Comparison of ENCODE assay signal across 8 mouse cellular contexts in genomic region chr17:46159236-46159635, GRCm38 (mm10). TPM values are rescaled to one million over a fixed set of nuclear protein-coding genes. Genes with fewer than 3 reads are reported as not detected.
A peak's percentile ranks its signal among the peaks of the same experiment; 100 is the strongest.
DNase-seq lines count a peak whose midpoint lies in the region; ATAC-seq lines count a peak whose summit lies in the region.

No protein-coding gene starts in this region.

- H3K9me3 ChIP-seq in neural tube, embryonic 13.5 days, result no peaks in the 10 kb centered on the region
- H3K9me3 ChIP-seq in neural tube, embryonic 15.5 days (replicated peaks), result no peaks in the 10 kb centered on the region
- no peaks in the 10 kb centered on the region for H3K9me3 ChIP-seq in limb, embryonic 10.5 days (replicated peaks)
- no peaks in the 10 kb centered on the region for H3K9me3 ChIP-seq in stomach, embryonic 16.5 days (replicated peaks; ENCODE audit: control insufficient read depth, low read length)

- peaks cover 26% of the 10 kb centered on the region for H3K4me1 ChIP-seq in neural tube, embryonic 13.5 days (replicated peaks)
- H3K4me1 ChIP-seq in neural tube, embryonic 15.5 days, result peaks cover 31% of the 10 kb centered on the region
- peaks cover 19% of the 10 kb centered on the region for H3K4me1 ChIP-seq in limb, embryonic 10.5 days
- H3K4me1 ChIP-seq in stomach, embryonic 16.5 days (ENCODE audit: control insufficient read depth, insufficient read depth, low read length), result peaks cover 12% of the 10 kb centered on the region

- intact Hi-C loops in heart, postnatal 36 days (cut with DNase I), result no loop called here

- no peak overlapping the region for H3K27ac ChIP-seq in neural tube, embryonic 13.5 days (replicated peaks)
- H3K27ac ChIP-seq in neural tube, embryonic 15.5 days (replicated peaks), result no peak overlapping the region
- H3K27ac ChIP-seq in limb, embryonic 10.5 days, result no peak overlapping the region; the same call in 1 of the 2 replicates
- H3K27ac ChIP-seq in stomach, embryonic 16.5 days (ENCODE audit: low read length), result peak overlapping the region; percentile 96

- no peaks in the 10 kb centered on the region for H3K27me3 ChIP-seq in neural tube, embryonic 13.5 days
- no peaks in the 10 kb centered on the region for H3K27me3 ChIP-seq in neural tube, embryonic 15.5 days (replicated peaks)
- H3K27me3 ChIP-seq in limb, embryonic 10.5 days (ENCODE audit: low read depth, poor library complexity, severe bottlenecking), result no peaks in the 10 kb centered on the region
- H3K27me3 ChIP-seq in stomach, embryonic 16.5 days (ENCODE audit: control insufficient read depth, insufficient read depth, low read length), result no peaks in the 10 kb centered on the region

- H3K4me2 ChIP-seq in neural tube, embryonic 13.5 days, result peak overlapping the region; percentile 66
- H3K4me2 ChIP-seq in neural tube, embryonic 15.5 days, result no peak overlapping the region
- H3K4me2 ChIP-seq in stomach, embryonic 16.5 days (ENCODE audit: low read depth, low read length), result peak overlapping the region; percentile 91

- H3K36me3 ChIP-seq in neural tube, embryonic 13.5 days, result peaks cover 7% of the 10 kb centered on the region; the same call in 1 of the 2 replicates
- peaks cover 2% of the 10 kb centered on the region for H3K36me3 ChIP-seq in neural tube, embryonic 15.5 days
- H3K36me3 ChIP-seq in limb, embryonic 10.5 days, result peaks cover 19% of the 10 kb centered on the region
- H3K36me3 ChIP-seq in stomach, embryonic 16.5 days (ENCODE audit: control insufficient read depth, insufficient read depth, low read length), result no peaks in the 10 kb centered on the region

- no peak overlapping the region for H3K9ac ChIP-seq in neural tube, embryonic 13.5 days
- H3K9ac ChIP-seq in neural tube, embryonic 15.5 days (replicated peaks), result no peak overlapping the region
- peak overlapping the region; percentile 77; the same call in 1 of the 2 replicates for H3K9ac ChIP-seq in stomach, embryonic 16.5 days (ENCODE audit: low read length)

- peak; percentile 91 for DNase-seq in heart, adult 11 months
- no peak for DNase-seq in heart, postnatal 36 days
- no peak for DNase-seq in limb, embryonic 10.5 days (ENCODE audit: low spot score)
- no peak for DNase-seq in right cerebral cortex, adult 2 months (ENCODE audit: low spot score in 2 of 2)
- no peak for DNase-seq in ovary, postnatal 36 days (ENCODE audit: low spot score)

- WGBS in neural tube, embryonic 13.5 days, result 74% methylated on average over 2 of the region's 2 CpGs
- WGBS in neural tube, embryonic 15.5 days, result 69% methylated on average over 2 of the region's 2 CpGs
- WGBS in limb, embryonic 10.5 days, result 65% methylated on average over 2 of the region's 2 CpGs
- WGBS in stomach, embryonic 16.5 days, result 52% methylated on average over 2 of the region's 2 CpGs

- no peak overlapping the region for H3K4me3 ChIP-seq in neural tube, embryonic 13.5 days
- H3K4me3 ChIP-seq in neural tube, embryonic 15.5 days (replicated peaks), result no peak overlapping the region
- H3K4me3 ChIP-seq in limb, embryonic 10.5 days, result peak overlapping the region; percentile 90
- peak overlapping the region; percentile 89 for H3K4me3 ChIP-seq in stomach, embryonic 16.5 days (replicated peaks; ENCODE audit: low read length)

- no peak for ATAC-seq in neural tube, embryonic 13.5 days (ENCODE audit: low read depth)
- ATAC-seq in neural tube, embryonic 15.5 days (ENCODE audit: low FRiP score), result no peak
- ATAC-seq in stomach, embryonic 16.5 days (ENCODE audit: insufficient read depth, low FRiP score), result no peak

RNA-seq across cellular contexts. Expression of gene Gtpbp2, which starts 1.6 kb away (rescaled TPM):
- total RNA-seq in heart, postnatal 36 days (2021), result 10 to 100 TPM; 65.1 to 72.2 TPM
- 35.9 and 38.2 TPM in 2 replicates for polyA plus RNA-seq in neural tube, embryonic 13.5 days (2015; fragmentation: Nextera tagmentation; extraction: Ambion mirVana)
- 41.3 and 43.5 TPM in 2 replicates for polyA plus RNA-seq in neural tube, embryonic 15.5 days (2015; fragmentation: Nextera tagmentation; extraction: Ambion mirVana)
- 31.8 and 40.6 TPM in 2 replicates for polyA plus RNA-seq in limb, embryonic 10.5 days (2016; fragmentation: Nextera tagmentation; extraction: Ambion mirVana)
- polyA plus RNA-seq in stomach, embryonic 16.5 days (2015; fragmentation: Nextera tagmentation; extraction: Ambion mirVana), result 37.9 and 39.2 TPM in 2 replicates

RNA-seq across cellular contexts. Expression of gene Mad2l1bp, which starts 5.9 kb away (rescaled TPM):
- total RNA-seq in heart, postnatal 36 days (2021), result 10 to 100 TPM; 21.0 to 21.8 TPM
- polyA plus RNA-seq in neural tube, embryonic 13.5 days (2015; fragmentation: Nextera tagmentation; extraction: Ambion mirVana), result 24.1 and 30.8 TPM in 2 replicates
- 21.7 and 24.6 TPM in 2 replicates for polyA plus RNA-seq in neural tube, embryonic 15.5 days (2015; fragmentation: Nextera tagmentation; extraction: Ambion mirVana)
- polyA plus RNA-seq in limb, embryonic 10.5 days (2016; fragmentation: Nextera tagmentation; extraction: Ambion mirVana), result 37.7 and 39.2 TPM in 2 replicates
- 33.9 and 36.6 TPM in 2 replicates for polyA plus RNA-seq in stomach, embryonic 16.5 days (2015; fragmentation: Nextera tagmentation; extraction: Ambion mirVana)

RNA-seq across cellular contexts. Expression of gene Rsph9, which starts 15.2 kb away (rescaled TPM):
- 1 to 10 TPM in 1 of 2 experiments, under 1 TPM in 1; 0.94 to 1.4 TPM for total RNA-seq in heart, postnatal 36 days (2021)
- polyA plus RNA-seq in neural tube, embryonic 13.5 days (2015; fragmentation: Nextera tagmentation; extraction: Ambion mirVana), result 17.3 and 19.9 TPM in 2 replicates
- 37.9 and 39.3 TPM in 2 replicates for polyA plus RNA-seq in neural tube, embryonic 15.5 days (2015; fragmentation: Nextera tagmentation; extraction: Ambion mirVana)
- 7.7 and 10.0 TPM in 2 replicates for polyA plus RNA-seq in limb, embryonic 10.5 days (2016; fragmentation: Nextera tagmentation; extraction: Ambion mirVana)
- 10.0 and 10.1 TPM in 2 replicates for polyA plus RNA-seq in stomach, embryonic 16.5 days (2015; fragmentation: Nextera tagmentation; extraction: Ambion mirVana)

RNA-seq across cellular contexts. Expression of gene Polh, which starts 43.2 kb away (rescaled TPM):
- 10 to 100 TPM in 1 of 2 experiments, 1 to 10 TPM in 1; 8.5 to 10.3 TPM for total RNA-seq in heart, postnatal 36 days (2021)
- 8.0 and 8.4 TPM in 2 replicates for polyA plus RNA-seq in neural tube, embryonic 13.5 days (2015; fragmentation: Nextera tagmentation; extraction: Ambion mirVana)
- 7.9 and 8.8 TPM in 2 replicates for polyA plus RNA-seq in neural tube, embryonic 15.5 days (2015; fragmentation: Nextera tagmentation; extraction: Ambion mirVana)
- 11.4 and 11.5 TPM in 2 replicates for polyA plus RNA-seq in limb, embryonic 10.5 days (2016; fragmentation: Nextera tagmentation; extraction: Ambion mirVana)
- 14.9 and 15.1 TPM in 2 replicates for polyA plus RNA-seq in stomach, embryonic 16.5 days (2015; fragmentation: Nextera tagmentation; extraction: Ambion mirVana)

RNA-seq across cellular contexts. Expression of gene Xpo5, which starts 43.3 kb away (rescaled TPM):
- 10 to 100 TPM; 20.8 to 21.7 TPM for total RNA-seq in heart, postnatal 36 days (2021)
- 34.3 and 35.2 TPM in 2 replicates for polyA plus RNA-seq in neural tube, embryonic 13.5 days (2015; fragmentation: Nextera tagmentation; extraction: Ambion mirVana)
- 29.9 and 31.0 TPM in 2 replicates for polyA plus RNA-seq in neural tube, embryonic 15.5 days (2015; fragmentation: Nextera tagmentation; extraction: Ambion mirVana)
- polyA plus RNA-seq in limb, embryonic 10.5 days (2016; fragmentation: Nextera tagmentation; extraction: Ambion mirVana), result 72.7 and 78.5 TPM in 2 replicates
- 32.7 and 32.9 TPM in 2 replicates for polyA plus RNA-seq in stomach, embryonic 16.5 days (2015; fragmentation: Nextera tagmentation; extraction: Ambion mirVana)

Comparison
In these comparisons a context has a peak if more than half of its experiments do, and no peak if none do; other contexts are left out.
1. H3K4me3 ChIP-seq: peak in limb, embryonic 10.5 days (single experiment) and stomach, embryonic 16.5 days (single experiment); none in neural tube, embryonic 13.5 days (single experiment) and neural tube, embryonic 15.5 days (single experiment).